Mouse (Mus musculus) brain, embryonic 14.5 days (tissue): Measurements from ENCODE around the gene Myo7a. TPM values are rescaled to one million over a fixed set of nuclear protein-coding genes. Genes with fewer than 3 reads are reported as not detected.

ENCODE experiments used
- DNase-seq: peaks from one replicate; pipeline ENCODE4 v3.0.0-alpha.2; 2011; ENCODE audit warnings: low read depth
- CTCF ChIP-seq: fragments of 200-500 bp; IDR thresholded peaks from 2 replicates; pipeline ENCODE4 v1.5.1; 2012; ENCODE audit warnings: inconsistent platforms, mild to moderate bottlenecking, moderate library complexity, borderline replicate concordance; ENCODE audit not compliant: insufficient read depth, insufficient read length; ENCODE audit errors: extremely low read depth
- POLR2A ChIP-seq: fragments of 200-500 bp; IDR thresholded peaks from 2 replicates; pipeline ENCODE4 v1.6.1; 2012; ENCODE audit warnings: mild to moderate bottlenecking, inconsistent platforms, borderline replicate concordance; ENCODE audit not compliant: poor library complexity, insufficient read depth, insufficient read length, severe bottlenecking; ENCODE audit errors: extremely low read depth
- polyA plus RNA-seq: library from polyadenylated mRNA; depleted of rRNA; stranded (reverse); fragments of >200 nt; gene quantifications from 2 replicates; pipeline ENCODE4 v1.2.3, GENCODE M21; 2012

Gene Myo7a
- polyA plus RNA-seq, 1 experiment, result 42.1 TPM

DNA sequence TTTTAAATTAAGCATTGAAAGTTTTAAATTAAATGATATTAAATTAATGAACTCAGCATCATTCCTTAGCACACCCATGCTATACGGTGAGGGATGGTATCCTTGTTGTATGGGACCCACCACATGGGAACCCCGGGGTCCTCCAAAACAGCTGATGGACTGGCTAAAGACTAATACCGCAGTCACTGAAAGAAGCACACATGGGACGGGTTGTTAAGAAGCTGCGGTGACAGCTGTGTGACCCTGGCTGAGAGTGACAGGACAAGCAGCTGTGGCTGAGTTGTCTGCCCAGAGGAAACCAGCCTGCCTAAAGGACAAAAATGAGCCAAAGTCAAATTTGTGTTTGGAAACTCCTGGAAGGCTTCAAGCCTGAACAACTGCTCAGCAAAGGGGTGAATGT lies 34.6 kb upstream of the Myo7a start:
- no peak for DNase-seq
- TF ChIP-seq POLR2A, result no peak
- TF ChIP-seq CTCF, result no peak

DNA sequence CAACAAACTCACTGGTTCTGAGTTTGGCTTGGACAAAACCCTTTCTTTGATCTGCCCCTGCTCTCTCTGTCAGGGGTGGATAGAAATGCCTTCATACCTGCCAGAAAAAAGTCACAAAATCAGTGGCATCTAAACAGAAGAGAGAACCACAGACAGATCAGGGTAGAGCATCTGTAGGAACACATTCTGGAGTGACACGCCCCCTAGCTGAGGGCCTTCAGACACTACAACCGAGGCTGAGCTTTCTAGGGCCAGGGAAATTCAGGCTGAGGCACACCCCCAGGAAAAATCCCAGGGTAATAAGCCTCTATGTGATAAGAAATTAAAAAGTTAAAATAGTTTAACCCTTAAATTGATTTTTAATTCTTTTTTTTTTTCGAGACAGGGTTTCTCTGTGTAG lies 34.0 kb upstream of the Myo7a start:
- TF ChIP-seq POLR2A (no peak), CTCF (peak; percentile 32; the same call in 1 of the 2 replicates)
- DNase-seq, result no peak

DNA sequence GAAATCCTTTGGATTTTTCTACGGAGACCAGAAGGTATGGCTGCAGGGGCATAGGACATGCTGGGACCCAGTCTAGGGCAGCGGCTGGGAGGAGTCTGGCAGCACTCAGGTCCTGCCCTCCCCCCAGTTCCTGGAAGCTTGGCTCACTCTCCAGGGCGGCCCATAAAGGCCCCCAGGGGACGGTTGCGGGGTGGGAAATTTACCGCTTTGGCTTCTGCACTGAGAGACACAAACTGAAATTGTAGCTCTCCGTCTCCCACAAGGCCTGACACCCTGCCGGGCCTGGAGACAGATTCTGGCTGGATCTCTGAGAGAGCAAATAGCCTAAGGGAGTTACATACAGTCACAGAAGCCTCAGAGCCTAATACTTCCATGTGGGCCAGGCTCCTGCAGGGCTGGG lies 33.1 kb upstream of the Myo7a start:
- no peak for TF ChIP-seq POLR2A
- TF ChIP-seq CTCF, result no peak
- no peak for DNase-seq

DNA sequence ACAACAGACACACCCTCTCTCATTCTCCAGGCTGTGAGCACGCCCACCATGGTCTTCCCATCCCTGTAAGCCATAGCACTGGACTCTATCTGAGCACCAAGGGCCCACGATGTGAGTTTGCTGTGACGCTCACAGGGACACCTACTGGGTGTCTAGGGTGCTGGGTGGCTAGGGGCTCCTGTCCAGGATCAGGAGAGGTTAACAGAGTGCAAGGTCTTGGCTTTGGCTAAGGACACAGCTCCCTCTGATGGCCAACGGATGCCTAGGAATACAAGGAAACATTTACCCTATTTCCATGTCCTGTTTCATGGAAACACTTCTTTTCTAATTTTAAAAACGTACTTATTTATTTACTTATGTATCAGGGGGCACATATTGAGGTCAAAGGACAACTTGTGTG lies 31.2 kb upstream of the Myo7a start:
- TF ChIP-seq CTCF (no peak), POLR2A (no peak)

DNA sequence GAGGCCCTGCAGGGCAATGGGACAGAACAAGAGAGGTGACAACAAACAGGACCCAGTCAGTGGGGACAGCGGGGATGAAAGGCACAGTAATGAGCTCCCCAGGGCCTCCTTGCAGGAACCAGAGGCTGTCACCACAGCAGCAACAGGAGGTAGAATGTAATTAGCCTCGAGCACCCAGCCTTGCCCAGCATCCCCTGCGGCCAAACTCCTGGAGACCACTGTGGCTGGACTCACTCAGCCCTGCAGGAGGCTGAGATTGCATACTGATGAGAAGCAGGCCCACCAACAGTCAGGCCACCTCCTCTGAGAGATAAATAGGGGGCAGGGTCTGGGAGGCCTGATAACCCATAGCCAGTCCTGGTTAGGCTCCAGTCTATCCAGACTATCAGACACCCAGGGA lies 30.5 kb upstream of the Myo7a start:
- no peak for TF ChIP-seq POLR2A
- no peak for TF ChIP-seq CTCF
- no peak for DNase-seq

More for the DNA sequence above, 31.2 kb upstream of the Myo7a start:
- no peak for DNase-seq

DNA sequence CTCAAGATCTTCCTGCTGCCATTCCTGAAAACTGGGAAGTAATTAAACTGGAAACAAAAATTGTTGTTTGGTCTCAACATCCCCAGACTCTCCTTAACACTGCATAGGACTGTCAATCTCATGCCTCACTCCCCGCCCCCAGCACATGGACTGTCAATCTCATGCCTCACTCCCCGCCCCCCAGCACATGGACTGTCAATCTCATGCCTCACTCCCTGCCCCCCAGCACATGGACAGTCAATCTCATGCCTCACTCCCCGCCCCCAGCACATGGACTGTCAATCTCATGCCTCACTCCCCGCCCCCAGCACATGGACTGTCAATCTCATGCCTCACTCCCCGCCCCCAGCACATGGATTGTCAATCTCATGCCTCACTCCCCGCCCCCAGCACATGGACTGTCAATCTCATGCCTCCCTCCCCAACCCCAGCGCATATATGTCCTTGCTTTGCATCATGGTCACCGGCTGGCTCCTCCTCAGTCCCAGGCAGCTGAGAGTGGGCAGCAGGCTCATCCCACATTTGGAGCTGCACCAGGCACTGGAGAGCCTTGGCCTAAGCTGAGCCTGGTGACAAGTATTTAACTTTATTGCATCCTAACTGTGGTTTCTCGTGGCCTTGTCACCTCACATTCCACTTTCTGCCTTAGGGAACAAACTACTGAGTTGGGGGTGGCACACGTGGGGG lies 29.5 kb upstream of the Myo7a start:
- TF ChIP-seq CTCF (no peak), POLR2A (no peak)

DNA sequence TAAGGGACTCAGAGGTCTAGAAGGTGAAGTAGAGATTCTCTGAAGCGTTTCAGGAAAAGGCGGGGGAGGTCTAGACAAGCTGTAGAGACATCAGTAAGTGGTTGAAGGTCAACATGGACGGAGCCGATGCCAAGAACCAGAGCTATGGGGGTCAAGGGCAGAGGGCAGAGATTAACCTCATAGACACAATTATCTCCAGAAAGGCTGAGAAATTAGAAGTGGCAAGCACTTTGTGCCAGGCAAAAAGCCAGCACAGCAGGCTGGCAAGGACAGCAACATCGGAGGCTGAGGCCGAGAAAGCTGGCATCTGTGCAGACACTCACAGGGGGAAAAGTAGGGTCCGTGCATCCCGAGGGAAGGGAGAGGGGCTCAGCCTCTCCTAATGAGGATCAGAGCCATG lies 28.4 kb upstream of the Myo7a start:
- DNase-seq, result no peak
- no peak for TF ChIP-seq CTCF
- no peak for TF ChIP-seq POLR2A

More for the DNA sequence above, 29.5 kb upstream of the Myo7a start:
- peak; percentile 81 for DNase-seq

DNA sequence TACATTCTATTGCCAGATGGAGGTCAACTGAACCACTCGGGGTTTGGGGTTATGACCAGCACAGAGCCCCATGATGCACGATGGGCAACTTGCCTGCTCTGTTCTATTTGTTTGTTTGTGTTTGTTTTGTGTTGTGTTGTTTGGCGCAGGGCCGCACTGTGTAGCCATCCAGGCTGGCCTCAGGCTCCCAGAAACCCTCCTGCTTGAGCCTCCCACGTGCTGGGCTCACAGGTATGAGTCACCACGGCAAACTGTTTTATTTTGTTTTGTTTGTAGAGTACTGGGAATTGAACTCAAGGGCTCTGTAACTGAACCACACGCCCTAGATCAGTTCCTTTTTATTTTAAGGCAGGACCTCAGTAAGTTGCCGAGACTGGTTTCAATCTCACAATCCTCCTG lies 27.1 kb upstream of the Myo7a start:
- TF ChIP-seq CTCF, result no peak
- no peak for TF ChIP-seq POLR2A
- DNase-seq, result no peak

DNA sequence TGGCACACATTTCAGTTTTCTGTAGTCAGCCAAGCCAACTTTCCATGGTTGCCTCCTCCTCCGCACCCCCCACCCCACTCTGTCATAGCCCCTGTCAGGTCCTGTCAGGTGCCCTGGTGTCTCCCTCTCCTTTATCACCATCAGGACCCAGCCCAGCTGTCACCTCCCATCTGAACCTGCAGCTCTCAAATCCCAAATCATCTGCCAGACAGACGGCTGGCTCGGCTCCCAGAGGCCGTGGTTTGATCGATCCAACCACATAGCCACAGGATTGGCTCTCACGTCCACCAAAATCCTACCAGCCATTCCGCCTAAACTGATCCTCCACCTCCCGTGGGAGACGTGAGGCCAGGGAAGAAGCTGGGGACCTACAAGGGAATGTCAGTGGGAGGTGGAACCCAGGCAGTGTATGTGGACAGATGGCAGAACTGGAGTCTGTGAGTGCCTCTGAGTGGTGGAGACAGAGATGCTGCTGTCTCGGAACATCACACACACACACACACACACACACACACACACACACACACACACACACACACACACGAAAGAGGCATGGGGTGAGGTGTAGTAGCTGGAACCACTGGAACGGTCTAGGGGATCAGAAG lies 26.6 kb upstream of the Myo7a start:
- TF ChIP-seq POLR2A (no peak), CTCF (no peak)
- no peak for DNase-seq

DNA sequence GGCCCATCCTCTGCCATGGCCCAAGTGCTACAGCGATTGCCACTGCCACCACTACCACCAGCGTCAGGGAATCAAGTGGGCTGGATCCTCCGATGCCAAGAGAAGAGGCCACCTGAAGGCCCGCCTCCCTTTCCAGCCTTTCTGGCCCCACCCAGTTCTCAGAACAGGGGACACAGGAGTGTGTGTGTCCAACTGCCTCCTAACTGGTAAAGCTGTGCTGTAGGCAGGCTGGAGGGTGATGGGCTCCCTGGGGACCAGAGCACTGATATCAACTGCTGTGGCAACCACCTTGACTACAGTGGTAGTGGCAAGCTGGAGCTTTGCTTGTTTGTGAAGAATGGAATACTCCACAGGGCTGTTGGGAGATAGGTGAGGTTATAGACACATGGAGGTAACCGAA lies 26.1 kb upstream of the Myo7a start, which contains the start of gene Omp:
Gene Omp, minus strand, starts transcription at position 101 of the 400 bp plus-strand sequence.
- no peak for DNase-seq

DNA sequence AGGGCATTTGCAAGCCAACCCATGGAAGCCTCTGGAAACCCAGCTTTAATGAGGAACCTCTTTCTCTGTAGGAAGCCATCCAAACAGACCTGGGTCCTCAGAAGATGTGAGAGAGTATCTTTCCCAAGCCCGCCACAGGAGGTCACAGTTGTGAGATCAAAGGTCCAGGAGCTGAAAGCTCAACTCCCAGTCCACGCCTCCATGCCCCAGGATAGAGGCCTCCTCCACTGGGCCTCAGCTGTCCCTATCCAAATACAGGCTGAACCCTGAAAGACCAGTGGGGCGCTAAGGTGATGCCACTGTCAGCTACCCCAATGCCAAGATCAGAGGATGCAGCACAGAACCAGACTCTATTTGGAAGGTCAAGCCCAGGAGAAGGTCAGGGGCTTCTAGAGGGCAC lies 23.3 kb upstream of the Myo7a start:
- TF ChIP-seq CTCF, result no peak
- no peak for TF ChIP-seq POLR2A
- no peak for DNase-seq

More for the DNA sequence above, 26.1 kb upstream of the Myo7a start, which contains the start of gene Omp:
- TF ChIP-seq POLR2A (no peak), CTCF (no peak)

DNA sequence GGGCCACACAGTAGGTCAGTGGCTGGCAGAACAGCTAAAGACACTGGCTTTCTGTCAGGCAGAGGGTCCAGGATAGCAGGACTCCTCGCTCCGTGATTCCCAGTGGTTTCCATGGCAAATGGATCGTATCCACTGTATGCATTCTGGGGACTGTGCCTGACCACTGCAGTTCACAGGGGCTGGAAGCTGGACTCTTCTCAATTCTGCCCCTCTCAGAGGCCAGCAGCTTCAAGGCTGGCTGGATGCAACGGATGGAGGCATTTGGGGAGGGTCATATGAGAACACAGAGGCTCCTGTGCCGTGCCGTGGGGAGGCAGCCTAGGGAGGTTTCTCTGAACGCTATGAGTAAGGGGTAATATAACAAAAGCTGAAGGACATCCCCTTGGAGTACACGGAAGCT lies 22.9 kb upstream of the Myo7a start:
- TF ChIP-seq POLR2A, result no peak
- no peak for TF ChIP-seq CTCF
- no peak for DNase-seq

DNA sequence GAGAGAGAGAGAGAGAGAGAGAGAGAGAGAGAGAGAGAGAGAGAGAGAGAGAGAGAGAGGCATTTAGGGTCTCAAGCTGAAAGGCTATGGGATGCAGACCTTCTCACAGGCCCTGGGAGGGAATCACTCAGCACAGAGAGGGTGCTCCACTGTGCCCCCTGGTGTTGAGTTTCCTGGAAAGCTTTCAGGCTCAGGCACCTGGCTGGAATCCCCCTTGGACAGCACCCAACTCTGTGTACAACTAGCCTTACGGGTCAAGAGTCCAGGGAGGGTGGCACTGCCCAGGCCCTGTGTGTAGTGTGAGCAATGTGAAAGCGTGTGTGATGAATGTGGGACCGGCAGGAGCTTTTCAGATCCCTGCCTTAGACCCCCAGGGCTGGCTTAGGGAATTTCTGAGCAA lies 21.9 kb upstream of the Myo7a start:
- DNase-seq, result peak; percentile 43

DNA sequence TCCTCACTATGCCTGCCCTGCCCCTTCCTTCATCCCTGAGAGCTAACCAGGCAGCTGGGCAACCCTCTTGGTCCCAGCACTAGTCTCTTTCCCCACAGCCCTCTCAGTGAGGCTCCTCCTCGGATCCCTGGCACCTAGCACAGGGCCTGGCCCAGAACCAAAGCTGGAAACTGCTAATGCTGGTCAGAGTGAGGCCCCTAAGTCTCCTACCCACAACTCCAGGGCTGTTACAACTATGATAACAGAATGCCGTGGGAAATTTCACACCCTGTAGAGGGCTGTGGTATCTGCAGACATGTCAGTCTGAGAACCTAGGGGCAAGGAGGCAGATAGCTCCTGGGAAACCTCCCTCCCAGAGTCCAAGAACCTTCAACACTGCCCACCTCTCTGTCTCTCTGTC lies 21.3 kb upstream of the Myo7a start:
- no peak for TF ChIP-seq POLR2A
- DNase-seq, result no peak

More for the DNA sequence above, 21.9 kb upstream of the Myo7a start:
- peak; percentile 52 for TF ChIP-seq CTCF
- TF ChIP-seq POLR2A, result no peak
